Mouse (Mus musculus): ENCODE measurements around the gene Zfp616.

The Zfp616 gene

GRCm38 (mm10) chr11:74069655-74070054, at the start of gene Zfp616:
Gene Zfp616 (plus strand): TSS chr11:74069955.
- DNase-seq (ENCODE audit: low spot score in 2 of 2): no peak

DNA sequence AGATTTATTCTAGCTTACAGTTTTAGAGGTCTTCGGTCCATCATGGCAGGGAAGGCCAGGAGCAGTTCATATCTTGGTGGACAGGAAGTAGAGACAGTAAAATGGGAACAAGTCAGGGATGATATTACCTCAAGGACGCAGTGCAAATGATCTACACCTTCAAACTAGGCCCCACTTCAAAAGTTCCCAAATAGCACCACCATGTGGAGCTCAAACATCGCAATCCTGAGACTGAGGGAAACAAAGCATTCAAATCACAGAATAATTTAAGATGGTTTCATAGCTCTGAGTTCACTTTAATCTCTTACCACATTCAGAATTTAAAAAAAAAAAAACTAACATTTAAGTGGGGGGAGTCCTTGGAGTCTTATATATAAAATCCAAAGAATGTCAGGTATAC, 18.4 kb upstream of the Zfp616 start:
- DNase-seq (ENCODE audit: low spot score in 2 of 2): no peak

DNA sequence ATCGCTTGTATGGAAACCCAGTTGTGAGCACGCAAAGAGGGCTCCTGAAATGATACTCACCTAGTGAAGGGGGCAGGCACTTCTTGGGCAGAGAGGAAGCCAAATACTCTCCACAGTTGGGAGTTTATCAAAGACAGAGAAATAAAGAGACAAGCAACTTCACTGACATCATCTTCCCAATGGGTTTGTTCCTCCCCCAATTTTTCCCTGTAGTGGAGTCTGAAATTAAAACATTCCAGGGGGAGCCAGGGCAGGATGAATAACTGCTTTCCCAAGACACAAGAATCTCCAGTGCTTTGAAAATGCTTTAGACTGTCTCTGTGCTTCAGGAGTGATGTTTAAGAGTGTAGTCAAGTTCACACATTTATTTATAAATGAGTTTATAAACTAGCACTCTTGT, 13.3 kb upstream of the Zfp616 start, which contains the start of the genes Olfr139 and Olfr399:
TSS of gene Olfr139 (minus strand) at position 101 of the 400 bp plus-strand sequence.
TSS of gene Olfr399 (minus strand) at position 165 of the 400 bp plus-strand sequence.
- no peak for DNase-seq (ENCODE audit: low spot score in 2 of 2)

DNA sequence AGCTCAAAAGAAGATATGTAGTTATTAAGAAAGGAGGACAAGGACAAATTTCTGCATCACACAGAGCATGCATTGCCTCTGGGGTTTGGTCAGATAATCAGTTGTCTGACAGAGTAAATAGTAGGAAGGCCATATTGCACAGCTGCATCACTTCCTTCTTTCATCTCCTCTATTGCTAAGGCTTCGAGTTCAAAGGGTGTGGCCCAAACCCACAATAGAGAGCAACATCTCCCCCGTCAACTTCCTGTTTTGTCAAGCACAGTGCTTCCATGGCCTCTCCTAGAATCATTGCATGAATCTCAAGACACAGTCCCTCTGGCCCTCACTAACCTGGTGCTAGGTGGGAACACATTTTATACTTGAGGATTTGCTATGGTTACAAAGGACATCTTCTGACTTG, 31.0 kb downstream of the Zfp616 start:
- no peak for DNase-seq (ENCODE audit: low spot score in 2 of 2)

GRCm38 (mm10) chr11:74101507-74101906, 31.8 kb downstream of the Zfp616 start:
- DNase-seq (ENCODE audit: low spot score in 2 of 2): no peak

DNA sequence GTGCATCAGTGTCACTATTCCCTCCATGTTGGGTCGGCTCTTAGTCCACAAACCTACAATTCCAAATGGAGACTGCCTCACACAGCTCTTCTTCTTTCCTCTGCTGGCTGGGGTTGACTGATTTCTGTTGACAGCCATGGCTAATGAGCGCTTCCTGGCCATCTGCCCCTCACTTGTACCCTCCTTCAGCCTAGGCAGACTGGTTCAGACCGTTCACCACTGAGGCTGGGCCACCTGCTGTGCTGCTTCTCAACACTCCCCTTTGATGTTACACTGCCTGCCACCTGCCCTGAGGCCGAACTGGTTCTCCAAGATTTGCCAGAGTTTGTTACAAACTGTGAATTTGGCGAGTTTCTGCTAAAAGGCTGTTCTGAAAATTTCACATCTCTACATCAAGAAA, 35.3 kb downstream of the Zfp616 start:
- DNase-seq (ENCODE audit: low spot score in 2 of 2): no peak

DNA sequence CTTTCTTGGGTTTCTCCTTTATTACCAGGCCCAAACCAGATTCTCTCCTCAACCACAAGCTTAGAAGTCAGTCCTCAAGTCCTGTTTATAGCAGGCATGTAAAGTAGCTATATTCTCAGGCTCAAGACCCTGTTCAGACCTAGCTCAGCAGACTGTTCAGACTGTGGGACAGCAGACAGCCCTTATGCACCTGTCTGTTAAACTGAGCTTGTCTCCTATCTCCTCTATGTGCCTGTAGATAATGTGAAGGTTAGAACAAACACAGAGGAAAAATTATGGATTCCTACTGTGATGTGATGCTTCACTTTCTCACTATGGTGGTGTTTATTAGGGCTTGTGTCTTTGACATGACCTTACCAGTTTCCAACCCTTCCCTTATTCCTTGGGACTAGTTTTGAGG, 43.7 kb downstream of the Zfp616 start, which contains the start of gene Olfr401:
TSS of gene Olfr401 (plus strand) at position 301 of the 400 bp plus-strand sequence.
- no peak for DNase-seq (ENCODE audit: low spot score in 2 of 2)
